Mouse (Mus musculus): ENCODE measurements around the gene BC107364. TPM values are rescaled to one million over a fixed set of nuclear protein-coding genes. Genes with fewer than 3 reads are reported as not detected.
"Not testable (repeated sequence)": the region's sequence is repeated elsewhere in the genome, so short reads cannot be mapped to it uniquely, and the experiment has no call there.

Gene BC107364
- polyA plus RNA-seq, 1 experiment from 2014 or later = not detected

- Histone ChIP-seq H3K27ac (replicated peaks; ENCODE audit: low read depth, low read length) (no peak overlapping the region), H3K9ac (replicated peaks; ENCODE audit: low read length) (no peak overlapping the region), H3K36me3 (ENCODE audit: control insufficient read depth, insufficient read depth, low read length) (no peaks in the 10 kb centered on the region), H3K4me2 (ENCODE audit: low read length) (no peak overlapping the region), H3K9me3 (ENCODE audit: control insufficient read depth, low read length) (no peaks in the 10 kb centered on the region; the same call in 1 of the 2 replicates), H3K4me3 (replicated peaks; ENCODE audit: low read depth, low read length) (no peak overlapping the region), H3K27me3 (ENCODE audit: control insufficient read depth, insufficient read depth, low read length) (peaks cover 89% of the 10 kb centered on the region), H3K4me1 (ENCODE audit: control insufficient read depth, insufficient read depth, low read length) (no peaks in the 10 kb centered on the region)
- DNase-seq (no peak), ATAC-seq (ENCODE audit: low FRiP score, low TSS enrichment) (no peak)
- WGBS = 19% methylated on average over 11 of the region's 11 CpGs
Observed at GRCm38 (mm10) chr3:96405004-96405403, 47.1 kb downstream of the BC107364 start.

DNA sequence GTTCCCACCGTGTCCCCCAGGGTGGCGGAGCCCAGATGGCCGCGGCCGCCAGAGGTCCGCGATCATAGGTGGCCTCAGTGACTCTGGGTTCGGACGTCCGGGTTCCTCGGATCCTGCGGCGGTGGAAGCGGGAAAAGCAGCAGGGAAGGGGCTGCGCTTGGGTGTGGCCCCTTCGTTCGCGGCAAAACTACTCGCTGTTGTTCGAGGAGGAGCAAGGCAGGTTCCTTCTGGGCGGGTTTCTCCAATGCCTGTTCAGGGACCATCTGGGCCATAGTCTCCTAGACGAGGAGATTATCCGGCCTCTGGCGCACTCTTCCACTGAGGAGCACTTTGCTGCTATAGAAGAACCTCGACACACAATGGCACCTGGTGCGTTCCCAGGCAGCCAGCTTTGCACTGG, 47.7 kb downstream of the BC107364 start:
- no peak for ATAC-seq (ENCODE audit: low FRiP score, low TSS enrichment)
- no peaks in the 10 kb centered on the region for H3K4me1 ChIP-seq (ENCODE audit: control insufficient read depth, insufficient read depth, low read length)
- H3K9ac ChIP-seq (replicated peaks; ENCODE audit: low read length) = no peak overlapping the region
- WGBS = 1% methylated on average over 26 of the region's 26 CpGs
- H3K4me2 ChIP-seq (ENCODE audit: low read length) = no peak overlapping the region; the same call in 1 of the 2 replicates
- H3K9me3 ChIP-seq (ENCODE audit: control insufficient read depth, low read length) = no peaks in the 10 kb centered on the region; the same call in 1 of the 2 replicates
- H3K36me3 ChIP-seq (ENCODE audit: control insufficient read depth, insufficient read depth, low read length) = no peaks in the 10 kb centered on the region
- no peak overlapping the region for H3K4me3 ChIP-seq (replicated peaks; ENCODE audit: low read depth, low read length)
- peaks cover 89% of the 10 kb centered on the region for H3K27me3 ChIP-seq (ENCODE audit: control insufficient read depth, insufficient read depth, low read length)
- DNase-seq = peak; percentile 35
- no peak overlapping the region for H3K27ac ChIP-seq (replicated peaks; ENCODE audit: low read depth, low read length)

- DNase-seq = no peak
Observed at GRCm38 (mm10) chr3:96403016-96403415, 49.1 kb downstream of the BC107364 start.

DNA sequence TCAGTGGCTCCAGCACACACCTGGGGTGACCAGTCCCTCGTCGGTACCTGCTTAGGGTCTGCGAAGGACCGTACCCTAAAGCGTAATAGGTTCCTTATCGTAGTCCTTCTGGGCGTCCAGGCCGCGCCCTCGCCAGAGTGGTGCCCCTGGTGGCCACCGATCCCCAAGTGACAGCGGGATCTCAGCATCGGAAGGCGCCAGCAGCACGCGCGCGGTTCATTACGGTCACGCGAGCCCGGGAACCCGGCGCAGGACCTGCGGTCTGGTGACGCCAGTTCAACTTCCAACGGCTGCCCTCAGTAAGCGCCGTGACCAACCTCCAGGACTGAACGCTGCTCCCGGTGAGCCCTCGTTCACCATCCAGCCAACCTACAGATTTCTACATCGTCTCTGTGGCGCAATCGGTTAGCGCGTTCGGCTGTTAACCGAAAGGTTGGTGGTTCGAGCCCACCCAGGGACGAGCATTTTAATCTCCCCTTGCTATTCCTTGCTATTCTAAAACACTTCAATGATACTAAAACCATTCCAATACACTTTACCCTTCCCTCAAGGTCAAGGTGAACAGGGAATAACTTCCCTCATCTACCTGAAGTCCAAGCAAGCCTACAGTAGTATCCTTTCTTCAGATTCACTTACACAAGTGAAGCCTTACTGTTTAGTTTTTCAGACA, 50.1 kb downstream of the BC107364 start:
- no peaks in the 10 kb centered on the region for H3K36me3 ChIP-seq (ENCODE audit: control insufficient read depth, insufficient read depth, low read length)
- H3K4me1 ChIP-seq (ENCODE audit: control insufficient read depth, insufficient read depth, low read length) = no peaks in the 10 kb centered on the region
- 0 out of 2 replicates have a peak overlapping the region, but pooled peaks have one; percentile 15 for H3K4me3 ChIP-seq (replicated peaks; ENCODE audit: low read depth, low read length)
- no peak overlapping the region for H3K27ac ChIP-seq (replicated peaks; ENCODE audit: low read depth, low read length)
- under 1% methylated on average over 41 of the region's 41 CpGs for WGBS
- peak overlapping the region; percentile 37; the same call in 1 of the 2 replicates for H3K4me2 ChIP-seq (ENCODE audit: low read length)
- H3K27me3 ChIP-seq (ENCODE audit: control insufficient read depth, insufficient read depth, low read length) = peaks cover 89% of the 10 kb centered on the region
- DNase-seq (peak; percentile 47), ATAC-seq (ENCODE audit: low FRiP score, low TSS enrichment) (no peak)
- no peak overlapping the region for H3K9ac ChIP-seq (replicated peaks; ENCODE audit: low read length)
- no peaks in the 10 kb centered on the region; the same call in 1 of the 2 replicates for H3K9me3 ChIP-seq (ENCODE audit: control insufficient read depth, low read length)

More at GRCm38 (mm10) chr3:96403016-96403415, 49.1 kb downstream of the BC107364 start:
- no peaks in the 10 kb centered on the region for H3K4me1 ChIP-seq (ENCODE audit: control insufficient read depth, insufficient read depth, low read length)
- no peaks in the 10 kb centered on the region; the same call in 1 of the 2 replicates for H3K9me3 ChIP-seq (ENCODE audit: control insufficient read depth, low read length)
- H3K27me3 ChIP-seq (ENCODE audit: control insufficient read depth, insufficient read depth, low read length) = peaks cover 92% of the 10 kb centered on the region
- no peak overlapping the region for H3K4me2 ChIP-seq (ENCODE audit: low read length)
- no peak overlapping the region for H3K9ac ChIP-seq (replicated peaks; ENCODE audit: low read length)
- 28% methylated on average over 1 of the region's 1 CpGs for WGBS
- H3K4me3 ChIP-seq (replicated peaks; ENCODE audit: low read depth, low read length) = no peak overlapping the region
- no peak for ATAC-seq (ENCODE audit: low FRiP score, low TSS enrichment)
- H3K36me3 ChIP-seq (ENCODE audit: control insufficient read depth, insufficient read depth, low read length) = no peaks in the 10 kb centered on the region
- H3K27ac ChIP-seq (replicated peaks; ENCODE audit: low read depth, low read length) = no peak overlapping the region

DNA sequence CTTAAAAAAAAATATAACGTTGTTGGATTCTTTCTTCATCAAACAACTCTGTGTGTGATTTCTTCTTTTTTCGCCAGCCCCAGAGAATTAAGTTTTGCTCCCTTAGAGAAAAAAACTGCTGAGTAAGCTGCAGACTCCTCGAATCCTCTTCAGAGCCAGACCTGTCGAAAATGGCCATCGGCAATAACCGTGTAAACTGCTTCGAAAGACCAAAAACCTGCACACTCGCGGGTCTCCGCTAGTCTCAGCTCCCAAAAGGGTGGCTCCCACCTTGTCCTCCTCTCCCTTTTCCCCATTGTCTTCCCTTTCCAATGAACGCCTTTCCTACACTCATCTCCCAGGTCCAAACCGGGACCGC, 50.7 kb downstream of the BC107364 start:
- no peak for ATAC-seq (ENCODE audit: low FRiP score, low TSS enrichment)
- Histone ChIP-seq H3K27me3 (ENCODE audit: control insufficient read depth, insufficient read depth, low read length) (peaks cover 86% of the 10 kb centered on the region), H3K4me1 (ENCODE audit: control insufficient read depth, insufficient read depth, low read length) (no peaks in the 10 kb centered on the region), H3K9me3 (ENCODE audit: control insufficient read depth, low read length) (no peaks in the 10 kb centered on the region; the same call in 1 of the 2 replicates), H3K9ac (replicated peaks; ENCODE audit: low read length) (no peak overlapping the region), H3K4me2 (ENCODE audit: low read length) (peak overlapping the region; percentile 37; the same call in 1 of the 2 replicates), H3K4me3 (replicated peaks; ENCODE audit: low read depth, low read length) (0 out of 2 replicates have a peak overlapping the region, but pooled peaks have one; percentile 15), H3K27ac (replicated peaks; ENCODE audit: low read depth, low read length) (no peak overlapping the region), H3K36me3 (ENCODE audit: control insufficient read depth, insufficient read depth, low read length) (no peaks in the 10 kb centered on the region)
- DNase-seq = peak; percentile 37
- WGBS = 3% methylated on average over 13 of the region's 13 CpGs

DNA sequence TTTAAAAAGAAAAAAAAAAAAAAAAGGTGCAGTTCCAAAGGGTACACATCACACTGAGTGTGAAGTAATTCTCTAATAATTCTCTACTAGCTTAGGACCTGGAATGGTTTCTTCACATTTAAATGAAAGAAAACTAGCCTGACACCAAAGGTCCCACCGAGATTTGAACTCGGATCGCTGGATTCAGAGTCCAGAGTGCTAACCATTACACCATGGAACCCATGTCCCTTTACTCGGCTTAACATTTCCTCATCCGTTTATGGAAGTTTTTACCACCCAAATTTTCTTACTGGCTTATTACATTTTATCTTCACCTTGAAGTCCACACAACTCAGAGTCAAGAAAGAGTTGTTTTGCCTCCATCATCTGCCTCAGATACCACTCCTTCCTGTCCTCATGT, 53.2 kb downstream of the BC107364 start:
- DNase-seq (no peak), ATAC-seq (ENCODE audit: low FRiP score, low TSS enrichment) (no peak)
- Histone ChIP-seq H3K27me3 (ENCODE audit: control insufficient read depth, insufficient read depth, low read length) (peaks cover 86% of the 10 kb centered on the region), H3K27ac (replicated peaks; ENCODE audit: low read depth, low read length) (no peak overlapping the region), H3K9me3 (ENCODE audit: control insufficient read depth, low read length) (no peaks in the 10 kb centered on the region), H3K36me3 (ENCODE audit: control insufficient read depth, insufficient read depth, low read length) (no peaks in the 10 kb centered on the region), H3K4me1 (ENCODE audit: control insufficient read depth, insufficient read depth, low read length) (no peaks in the 10 kb centered on the region), H3K9ac (replicated peaks; ENCODE audit: low read length) (no peak overlapping the region), H3K4me3 (replicated peaks; ENCODE audit: low read depth, low read length) (no peak overlapping the region), H3K4me2 (ENCODE audit: low read length) (no peak overlapping the region)
- WGBS = 5% methylated on average over 5 of the region's 5 CpGs

DNA sequence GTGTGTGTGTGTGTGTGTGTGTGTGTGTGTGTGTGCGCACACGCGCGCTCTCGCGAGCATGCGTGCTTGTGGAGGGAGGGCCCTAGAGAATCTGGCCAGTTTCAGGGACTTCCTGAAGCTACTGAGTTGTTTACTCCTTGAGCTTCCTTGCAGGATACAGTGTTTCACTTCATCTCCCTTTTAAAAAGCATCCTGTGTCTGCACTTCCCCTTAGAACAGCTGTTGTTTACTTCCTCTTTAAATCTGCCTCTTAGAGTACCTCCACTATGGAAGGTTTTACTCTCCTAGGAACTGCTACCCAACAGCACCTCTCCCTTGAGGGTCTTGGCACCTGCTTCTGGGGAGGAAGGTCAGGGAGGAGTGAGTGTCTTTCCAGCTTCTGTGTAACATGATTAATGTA, 55.2 kb downstream of the BC107364 start:
- H3K36me3 ChIP-seq (ENCODE audit: control insufficient read depth, insufficient read depth, low read length) = no peaks in the 10 kb centered on the region
- WGBS = 92% methylated on average over 7 of the region's 7 CpGs
- no peak overlapping the region for H3K27ac ChIP-seq (replicated peaks; ENCODE audit: low read depth, low read length)

DNA sequence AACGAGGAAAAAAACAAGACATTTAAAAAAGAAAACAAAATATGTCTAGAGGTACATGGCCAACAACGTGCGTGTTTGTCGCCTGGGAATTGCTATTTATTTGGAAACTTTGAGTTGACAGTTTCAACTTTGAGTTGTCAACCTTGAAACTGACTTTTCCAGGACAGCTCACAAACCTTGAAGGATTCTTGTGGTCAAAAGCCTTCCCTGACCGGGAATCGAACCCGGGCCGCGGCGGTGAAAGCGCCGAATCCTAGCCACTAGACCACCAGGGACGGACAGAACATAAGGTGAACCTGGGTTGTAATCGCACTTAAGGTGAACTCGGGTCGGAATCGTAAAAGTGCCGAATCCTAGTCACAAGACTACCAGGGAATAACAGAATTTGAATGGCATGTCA, 64.9 kb downstream of the BC107364 start:
- H3K27me3 ChIP-seq (ENCODE audit: control insufficient read depth, insufficient read depth, low read length) = peaks cover 23% of the 10 kb centered on the region
- H3K9ac ChIP-seq (replicated peaks; ENCODE audit: low read length); H3K4me1 ChIP-seq (ENCODE audit: control insufficient read depth, insufficient read depth, low read length); H3K4me3 ChIP-seq (replicated peaks; ENCODE audit: low read depth, low read length); H3K27ac ChIP-seq (replicated peaks; ENCODE audit: low read depth, low read length); H3K36me3 ChIP-seq (ENCODE audit: control insufficient read depth, insufficient read depth, low read length); ATAC-seq (ENCODE audit: low FRiP score, low TSS enrichment); DNase-seq; H3K9me3 ChIP-seq (ENCODE audit: control insufficient read depth, low read length); H3K4me2 ChIP-seq (ENCODE audit: low read length): not testable (repeated sequence)
- no CpG with 5 or more reads among the region's 18 CpGs for WGBS

More for the DNA sequence above, 55.2 kb downstream of the BC107364 start:
- Histone ChIP-seq H3K27me3 (ENCODE audit: control insufficient read depth, insufficient read depth, low read length) (peaks cover 78% of the 10 kb centered on the region), H3K9ac (replicated peaks; ENCODE audit: low read length) (no peak overlapping the region), H3K9me3 (ENCODE audit: control insufficient read depth, low read length) (no peaks in the 10 kb centered on the region), H3K4me2 (ENCODE audit: low read length) (no peak overlapping the region), H3K4me3 (replicated peaks; ENCODE audit: low read depth, low read length) (no peak overlapping the region), H3K4me1 (ENCODE audit: control insufficient read depth, insufficient read depth, low read length) (no peaks in the 10 kb centered on the region)
- ATAC-seq (ENCODE audit: low FRiP score, low TSS enrichment) (no peak), DNase-seq (no peak)
